Mouse (Mus musculus) ES-E14 (cell line): ENCODE data around the gene Chrnd. TPM values are rescaled to one million over a fixed set of nuclear protein-coding genes. Genes with fewer than 3 reads are reported as not detected.

ENCODE experiments used
- DNase-seq: peaks from one replicate; pipeline ENCODE4 v3.0.0-alpha.2; 2013; ENCODE audit warnings: low read depth, low spot score
- H3K27ac ChIP-seq: 2 replicates; pipeline ENCODE4 v1.5.1; 2012; ENCODE audit warnings: low read depth, mild to moderate bottlenecking, low read length, moderate library complexity, mixed read lengths; ENCODE audit not compliant: poor library complexity, insufficient read depth, severe bottlenecking
- H3K36me3 ChIP-seq: 2 replicates; pipeline ENCODE4 v1.6.1; 2012; ENCODE audit warnings: mild to moderate bottlenecking, low read length, moderate library complexity, mixed read lengths; ENCODE audit not compliant: control insufficient read depth, poor library complexity, insufficient read depth, severe bottlenecking
- H3K4me1 ChIP-seq, 2 experiments: fragments of 150-350 bp in 1 of 2; sonication (generic) in 1 of 2; 2 replicates each; pipeline ENCODE4 v1.6.1; 2012; ENCODE audit warnings: low read length in 2 of 2, mild to moderate bottlenecking in 1 of 2, mixed read lengths in 1 of 2; ENCODE audit not compliant: control insufficient read depth in 2 of 2, insufficient read depth in 2 of 2, poor library complexity in 1 of 2
- H3K4me3 ChIP-seq, 2 experiments: fragments of 150-350 bp in 1 of 2; sonication (generic) in 1 of 2; 2 replicates each; pipeline ENCODE4 v1.5.1; 2012; ENCODE audit warnings: low read length in 2 of 2, low read depth in 1 of 2, mild to moderate bottlenecking in 1 of 2, mixed read lengths in 1 of 2; ENCODE audit not compliant: insufficient read depth in 1 of 2, poor library complexity in 1 of 2, severe bottlenecking in 1 of 2
- H3K9ac ChIP-seq: 2 replicates; pipeline ENCODE4 v1.6.1; 2012; ENCODE audit warnings: low read depth, mild to moderate bottlenecking, low read length, mixed read lengths; ENCODE audit not compliant: poor library complexity, insufficient read depth, severe bottlenecking
- H3K9me3 ChIP-seq: fragments of 150-350 bp; sonication (generic); 2 replicates; pipeline ENCODE4 v1.6.1; 2012; ENCODE audit warnings: low read depth, mild to moderate bottlenecking, low read length; ENCODE audit not compliant: control insufficient read depth, insufficient read depth
- CHD2 ChIP-seq: IDR thresholded peaks from 2 replicates; pipeline ENCODE4 v1.6.1; 2014; ENCODE audit warnings: mild to moderate bottlenecking, low read depth, low read length, inconsistent platforms
- HCFC1 ChIP-seq: IDR thresholded peaks from 2 replicates; pipeline ENCODE4 v1.6.1; 2012; ENCODE audit warnings: low read length, inconsistent platforms, borderline replicate concordance; ENCODE audit not compliant: insufficient read depth
- MAFK ChIP-seq: IDR thresholded peaks from 2 replicates; pipeline ENCODE4 v1.6.1; 2014; ENCODE audit warnings: mild to moderate bottlenecking, low read depth, low read length, inconsistent platforms; ENCODE audit not compliant: insufficient read depth
- ZC3H11A ChIP-seq: IDR thresholded peaks from 2 replicates; pipeline ENCODE4 v1.6.1; 2012; ENCODE audit warnings: low read depth, mild to moderate bottlenecking, inconsistent platforms, low read length, borderline replicate concordance
- ZNF384 ChIP-seq: IDR thresholded peaks from 2 replicates; pipeline ENCODE4 v1.6.1; 2012; ENCODE audit warnings: low read depth, low read length, inconsistent platforms
- in situ Hi-C, 2 experiments: fragments of 600-800 bp; cut with MboI; formaldehyde crosslinking; loops; one replicate each; pipeline ENCODE4 v1.15.1; 2025; ENCODE audit warnings: low sequenced_read_pairs in 2 of 2, inconsistent platforms in 1 of 2; ENCODE audit not compliant: unreplicated experiment in 2 of 2
- total RNA-seq: library from RNA; depleted of rRNA; stranded (reverse); fragments of 300-350 nt; gene quantifications from 2 replicates; pipeline ENCODE4 v1.2.3, GENCODE M21; 2012

Gene Chrnd
- total RNA-seq, 1 experiment = 0.13 TPM

DNA sequence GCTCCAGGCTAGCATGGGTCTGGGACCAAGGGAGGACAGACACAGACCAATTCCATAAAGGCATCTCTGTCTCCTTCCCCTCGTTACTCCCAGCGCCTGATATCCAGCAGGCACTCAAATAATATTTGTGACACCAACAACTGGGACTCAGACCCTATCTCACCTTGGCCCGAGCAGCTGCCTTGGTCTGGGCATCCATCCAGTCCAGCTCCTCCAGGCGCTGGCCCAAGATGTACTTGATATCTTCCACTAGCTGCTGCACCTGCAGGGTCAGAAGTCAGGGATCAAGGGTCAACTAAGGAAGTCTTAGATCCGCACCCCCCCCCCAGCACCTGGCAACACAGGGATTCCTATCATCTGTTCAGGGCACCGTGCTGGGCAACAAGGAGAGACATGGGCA, 39.1 kb upstream of the Chrnd start:
- no peak for DNase-seq
- Histone ChIP-seq H3K4me3 (no peak overlapping the region), H3K9ac (no peak overlapping the region), H3K9me3 (no peaks in the 10 kb centered on the region), H3K36me3 (no peaks in the 10 kb centered on the region), H3K4me1 (peaks cover 0 to 5% of the 10 kb centered on the region in 2 experiments; a peak in 1 of 4 replicates), H3K27ac (no peak overlapping the region)
- in situ Hi-C loops = no loop called here
- TF ChIP-seq ZNF384 (no peak), MAFK (no peak), CHD2 (no peak), HCFC1 (no peak), ZC3H11A (no peak)

DNA sequence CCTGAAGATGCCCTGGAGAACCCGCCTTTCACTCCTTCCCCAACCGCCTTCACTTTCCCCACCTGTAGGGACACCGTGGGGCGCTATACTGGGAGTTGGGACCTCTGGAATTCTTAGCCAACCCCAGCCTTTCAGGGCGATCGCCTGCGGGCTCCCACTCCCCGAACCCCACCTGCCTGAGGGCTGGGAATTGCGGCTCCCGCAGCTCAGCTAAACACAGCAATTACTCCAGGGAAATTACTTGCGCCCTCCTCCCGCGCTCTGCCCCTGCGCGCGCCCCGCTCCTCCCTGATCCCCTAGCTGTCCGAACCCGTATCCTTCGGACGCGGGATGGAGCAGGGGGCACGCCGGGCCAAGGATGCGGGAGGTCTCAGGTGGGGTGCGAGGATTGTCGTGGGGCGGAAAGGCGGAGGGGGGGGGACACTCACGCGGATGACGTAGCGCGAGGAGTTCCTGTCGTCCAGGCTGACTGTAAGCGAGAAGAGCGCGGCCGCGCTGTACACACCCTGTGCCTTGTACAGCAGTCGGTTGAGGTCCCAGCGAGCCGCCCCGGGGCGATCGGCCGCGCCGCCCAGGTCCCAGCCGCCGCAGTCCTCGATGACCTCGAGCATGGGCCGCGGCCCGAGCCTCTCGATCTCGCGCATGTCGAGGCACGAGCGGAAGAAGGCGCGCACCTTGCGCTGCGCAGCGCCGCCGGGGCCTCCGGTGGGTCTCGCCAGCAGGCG, 36.5 kb upstream of the Chrnd start:
- in situ Hi-C loops = no loop called here
- no peaks in the 10 kb centered on the region for H3K36me3 ChIP-seq
- no peaks in the 10 kb centered on the region for H3K9me3 ChIP-seq
- DNase-seq = no peak
- peaks cover 0 to 5% of the 10 kb centered on the region in 2 experiments; a peak in 1 of 4 replicates for H3K4me1 ChIP-seq
- H3K27ac ChIP-seq = no peak overlapping the region
- H3K4me3 ChIP-seq = peak overlapping the region; percentile 43 to 59
- H3K9ac ChIP-seq = peak overlapping the region; percentile 54
- TF ChIP-seq MAFK (no peak), ZC3H11A (no peak), ZNF384 (no peak), CHD2 (no peak), HCFC1 (no peak)

GRCm38 (mm10) chr1:87154501-87155120, 35.8 kb upstream of the Chrnd start:
- DNase-seq = no peak
- no peaks in the 10 kb centered on the region for H3K9me3 ChIP-seq
- in situ Hi-C loops = no loop called here
- TF ChIP-seq ZNF384 (no peak), MAFK (no peak), HCFC1 (no peak), CHD2 (no peak), ZC3H11A (no peak)
- H3K9ac ChIP-seq = peak overlapping the region; percentile 54
- no peak overlapping the region for H3K27ac ChIP-seq
- H3K4me1 ChIP-seq = peaks cover 0 to 3% of the 10 kb centered on the region in 2 experiments; a peak in 1 of 4 replicates
- H3K4me3 ChIP-seq = peak overlapping the region; percentile 43 to 59
- no peaks in the 10 kb centered on the region for H3K36me3 ChIP-seq

DNA sequence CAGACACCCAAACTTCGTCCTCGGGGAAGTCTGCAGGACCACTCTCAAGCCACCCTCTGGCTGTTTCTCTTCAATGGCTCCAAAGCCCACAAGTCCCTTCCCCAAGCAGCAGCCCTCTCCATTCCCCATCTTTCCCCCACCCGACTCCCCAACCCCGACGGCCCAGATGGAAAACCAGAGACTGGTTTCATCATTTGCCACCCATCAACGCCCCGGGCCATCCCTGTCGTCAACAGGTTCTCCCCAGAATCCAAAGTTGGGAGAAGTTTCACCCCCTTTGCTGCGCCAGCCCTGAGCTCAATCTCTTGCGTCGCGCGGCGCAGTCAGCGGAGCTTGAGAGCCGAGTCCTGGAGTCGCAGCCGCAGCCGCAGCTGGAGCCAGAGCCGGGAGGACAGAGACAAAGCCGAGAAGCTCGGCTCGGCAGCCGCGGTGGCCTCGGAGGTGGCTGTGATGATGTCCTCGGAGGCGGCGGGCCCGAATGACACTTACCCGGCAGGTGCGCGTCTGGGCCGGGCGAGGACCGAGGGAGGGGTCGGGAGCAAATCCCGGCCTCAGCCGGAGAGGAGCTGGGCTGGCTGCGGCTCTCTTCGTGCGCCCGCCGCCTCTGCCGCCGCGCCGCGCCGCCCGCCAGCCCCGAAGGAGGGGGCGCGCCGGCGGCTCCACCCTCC, 34.7 kb upstream of the Chrnd start:
- no peak overlapping the region for H3K27ac ChIP-seq

More for the DNA sequence above, 34.7 kb upstream of the Chrnd start:
- in situ Hi-C loops = no loop called here
- H3K36me3 ChIP-seq = no peaks in the 10 kb centered on the region
- no peaks in the 10 kb centered on the region for H3K9me3 ChIP-seq
- H3K4me1 ChIP-seq = peaks cover 0 to 3% of the 10 kb centered on the region in 2 experiments; a peak in 1 of 4 replicates
- no peak for TF ChIP-seq MAFK
- no peak for TF ChIP-seq HCFC1
- no peak for TF ChIP-seq ZC3H11A
- DNase-seq = no peak
- H3K9ac ChIP-seq = no peak overlapping the region
- peak overlapping the region; percentile 54 to 61 for H3K4me3 ChIP-seq
